Mouse (Mus musculus) heart, postnatal 0 days (tissue): ENCODE results near the gene Lef1.

Experiments used
- CTCF ChIP-seq: IDR thresholded peaks from 2 replicates; pipeline ENCODE4 v1.5.1; 2016; ENCODE audit warnings: antibody characterized with exemption, control low read depth, low read depth
- EP300 ChIP-seq: IDR thresholded peaks from 2 replicates; pipeline ENCODE4 v1.6.1; 2016; ENCODE audit warnings: antibody characterized with exemption, low read depth

GRCm38 (mm10) chr3:131260418-131260817, 150.1 kb downstream of the Lef1 start:
- TF ChIP-seq CTCF (no peak), EP300 (no peak)
